Mouse (Mus musculus): Measurements from ENCODE around the gene Smc5. TPM values are rescaled to one million over a fixed set of nuclear protein-coding genes. Genes with fewer than 3 reads are reported as not detected.

The Smc5 gene
- total RNA-seq (2021), result 10 to 100 TPM; 24.5 to 33.9 TPM

GRCm38 (mm10) chr19:23273355-23274053, at the start of gene Smc5:
TSS of gene Smc5 (minus strand) at chr19:23273897.
- DNase-seq (ENCODE audit: extremely low spot score in 1 of 2, low spot score in 1 of 2), result peak; percentile 86 to 87

- DNase-seq (ENCODE audit: extremely low spot score in 1 of 2, low spot score in 1 of 2), result no peak
Observed at GRCm38 (mm10) chr19:23323107-23323506, 49.4 kb upstream of the Smc5 start.

GRCm38 (mm10) chr19:23317989-23318358, 44.3 kb upstream of the Smc5 start:
- DNase-seq (ENCODE audit: extremely low spot score in 1 of 2, low spot score in 1 of 2), result no peak

- no peak for DNase-seq (ENCODE audit: extremely low spot score in 1 of 2, low spot score in 1 of 2)
Observed at GRCm38 (mm10) chr19:23317295-23317988, 43.7 kb upstream of the Smc5 start.

DNA sequence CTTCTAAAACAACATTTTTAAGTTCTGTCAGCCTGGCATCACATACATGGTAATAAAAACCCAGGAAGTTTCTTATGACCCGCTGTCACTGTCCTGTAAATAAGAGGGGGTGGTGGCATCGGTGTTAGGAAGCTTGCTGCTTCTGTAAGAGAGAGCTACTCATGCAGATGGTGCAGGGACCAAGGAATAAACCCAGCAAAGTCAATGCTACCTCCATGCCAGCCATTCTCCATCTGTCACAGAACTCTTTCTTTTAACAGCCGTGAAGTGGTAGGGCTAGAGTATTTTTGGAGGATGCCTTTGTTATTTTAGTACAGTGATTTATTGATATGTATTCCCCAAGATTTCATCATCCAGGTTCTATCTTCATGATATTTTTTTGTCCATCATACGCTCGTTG, 43.2 kb upstream of the Smc5 start:
- no peak for DNase-seq (ENCODE audit: extremely low spot score in 1 of 2, low spot score in 1 of 2)

- no peak for DNase-seq (ENCODE audit: extremely low spot score in 1 of 2, low spot score in 1 of 2)
Observed at GRCm38 (mm10) chr19:23309979-23310378, 36.3 kb upstream of the Smc5 start.

DNA sequence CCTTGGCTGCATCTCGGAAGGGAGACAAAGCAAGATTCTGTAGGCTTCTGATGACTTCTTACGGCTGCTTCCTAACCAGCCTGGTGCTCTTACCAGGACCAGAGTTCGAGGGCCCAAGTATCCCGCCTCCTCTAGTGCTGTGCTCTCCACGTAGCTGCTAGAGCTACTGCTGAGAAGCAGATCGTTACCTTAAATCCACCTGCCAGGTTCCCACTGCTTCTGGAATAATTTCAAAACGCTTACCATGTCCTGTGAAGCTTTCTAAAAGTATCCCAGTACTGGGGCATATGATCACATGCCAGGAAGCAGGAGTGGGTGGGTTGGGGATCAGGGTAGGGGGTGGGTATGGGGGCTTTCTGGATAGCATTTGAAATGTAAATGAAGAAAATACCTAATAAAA, 33.0 kb upstream of the Smc5 start:
- no peak for DNase-seq (ENCODE audit: extremely low spot score in 1 of 2, low spot score in 1 of 2)

GRCm38 (mm10) chr19:23299987-23300386, 26.3 kb upstream of the Smc5 start:
- DNase-seq (ENCODE audit: extremely low spot score in 1 of 2, low spot score in 1 of 2), result no peak

- no peak for DNase-seq (ENCODE audit: extremely low spot score in 1 of 2, low spot score in 1 of 2)
Observed at GRCm38 (mm10) chr19:23298917-23299316, 25.2 kb upstream of the Smc5 start.

DNA sequence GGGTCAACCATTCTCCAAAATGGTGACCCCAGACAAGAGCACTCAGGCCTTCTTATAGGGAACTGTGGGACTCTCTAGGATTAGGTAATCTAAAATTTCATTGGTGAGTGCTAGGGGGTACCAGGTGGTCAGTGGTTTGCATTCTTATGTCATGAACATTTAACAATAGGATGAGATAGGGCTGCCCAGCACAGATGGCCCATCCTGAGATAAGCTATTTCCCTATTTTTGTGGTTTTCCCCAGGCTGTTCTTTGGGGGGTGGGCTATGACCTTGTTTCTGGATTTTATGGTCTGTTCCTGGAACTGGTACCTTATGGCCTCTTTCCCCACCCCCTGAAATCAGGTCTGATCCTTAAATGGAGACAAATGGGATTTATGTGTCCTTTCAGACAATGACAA, 23.5 kb upstream of the Smc5 start:
- DNase-seq (ENCODE audit: extremely low spot score in 1 of 2, low spot score in 1 of 2), result no peak

DNA sequence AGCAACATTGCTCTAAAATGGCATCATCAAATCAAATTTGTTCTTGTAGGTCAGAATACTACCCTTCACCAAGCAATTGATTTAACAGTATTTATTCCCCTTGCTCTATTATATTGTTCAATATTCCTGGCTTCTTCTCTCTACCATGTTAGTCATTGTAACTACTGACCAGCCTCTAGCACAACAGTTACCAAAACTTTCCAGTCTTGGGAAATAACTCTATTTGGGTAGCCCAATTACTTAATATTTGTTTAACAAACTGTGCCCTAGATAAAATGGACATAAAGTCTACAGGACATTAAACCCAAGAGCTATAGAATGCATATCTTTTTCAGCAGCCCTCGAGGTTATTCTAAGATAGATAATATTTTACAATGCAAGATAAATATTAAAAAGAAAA, 15.6 kb upstream of the Smc5 start:
- DNase-seq (ENCODE audit: extremely low spot score in 1 of 2, low spot score in 1 of 2), result no peak

GRCm38 (mm10) chr19:23281911-23282660, 8.4 kb upstream of the Smc5 start:
- no peak for DNase-seq (ENCODE audit: extremely low spot score in 1 of 2, low spot score in 1 of 2)

GRCm38 (mm10) chr19:23274054-23274724, 492 bp upstream of the Smc5 start:
- no peak for DNase-seq (ENCODE audit: extremely low spot score in 1 of 2, low spot score in 1 of 2)

GRCm38 (mm10) chr19:23256771-23257170, 16.9 kb downstream of the Smc5 start:
- no peak for DNase-seq (ENCODE audit: extremely low spot score in 1 of 2, low spot score in 1 of 2)

GRCm38 (mm10) chr19:23246473-23246872, 27.2 kb downstream of the Smc5 start:
- DNase-seq (ENCODE audit: extremely low spot score in 1 of 2, low spot score in 1 of 2), result no peak

GRCm38 (mm10) chr19:23225065-23225464, 48.6 kb downstream of the Smc5 start:
- DNase-seq (ENCODE audit: extremely low spot score in 1 of 2, low spot score in 1 of 2), result peak in 1 of 2 experiments; percentile 27

DNA sequence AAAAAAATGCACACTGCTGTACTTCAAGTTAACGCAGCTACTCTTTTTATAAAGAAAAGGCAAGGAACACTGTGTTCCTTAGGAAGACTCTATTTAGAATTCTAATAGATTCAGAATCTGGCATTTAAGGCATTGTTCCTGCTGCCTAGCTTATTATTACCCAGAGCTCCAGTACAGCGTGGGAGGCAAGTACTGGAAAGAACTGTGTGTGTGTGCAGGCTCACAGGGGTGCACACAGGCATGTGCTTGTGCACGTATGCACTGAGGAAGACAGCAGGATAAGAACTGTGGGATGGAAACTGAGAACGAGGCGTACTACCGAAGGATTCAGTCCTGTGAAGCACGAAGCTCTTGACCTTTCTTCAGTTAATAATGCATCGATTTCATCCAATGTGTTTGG, 59.4 kb downstream of the Smc5 start:
- no peak for DNase-seq (ENCODE audit: extremely low spot score in 1 of 2, low spot score in 1 of 2)

DNA sequence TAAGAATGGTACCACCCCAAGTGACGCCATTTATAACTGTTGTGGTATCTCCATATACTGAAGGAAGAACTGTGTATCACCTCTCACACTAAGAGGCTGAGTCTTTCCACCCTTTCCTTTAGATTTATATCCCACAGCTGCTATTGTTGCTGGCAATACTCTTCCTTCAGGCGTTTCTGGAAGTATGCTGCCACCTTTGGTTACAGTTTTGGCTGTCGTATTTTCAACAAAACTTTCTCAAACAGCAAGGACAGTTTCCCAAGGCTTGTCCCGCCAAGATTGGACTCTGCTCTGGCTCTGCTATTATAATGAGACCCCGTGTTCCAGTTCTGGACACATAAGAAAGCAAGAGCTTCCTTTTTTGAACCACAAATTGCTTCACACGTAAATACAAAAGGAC, 62.4 kb downstream of the Smc5 start:
- DNase-seq (ENCODE audit: extremely low spot score in 1 of 2, low spot score in 1 of 2), result no peak

DNA sequence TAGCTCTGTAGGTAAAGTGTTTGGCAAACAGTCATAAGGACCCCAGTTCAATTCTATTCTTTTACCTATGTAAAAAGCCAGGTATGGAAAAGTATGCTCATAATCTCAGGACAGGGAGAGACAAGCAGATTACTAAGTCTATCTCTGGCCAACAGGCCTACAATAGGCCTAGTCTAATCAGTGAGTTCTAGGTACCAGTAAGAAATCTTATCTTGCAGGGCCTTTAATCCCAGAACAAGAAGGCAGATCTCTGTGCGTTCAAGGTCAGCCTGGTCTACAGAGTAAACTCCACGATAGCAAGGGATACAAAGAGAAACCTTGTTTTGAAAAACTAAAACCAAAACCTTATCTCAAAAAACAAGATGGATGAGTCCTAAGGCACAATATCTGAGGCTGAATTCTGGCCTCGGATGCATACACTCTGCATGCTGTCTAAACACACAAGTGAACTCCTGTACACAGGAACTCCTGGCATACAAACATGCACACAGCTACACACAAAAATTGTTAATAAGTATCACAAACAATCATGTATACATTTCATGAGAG, 70.1 kb downstream of the Smc5 start:
- no peak for DNase-seq (ENCODE audit: extremely low spot score in 1 of 2, low spot score in 1 of 2)

DNA sequence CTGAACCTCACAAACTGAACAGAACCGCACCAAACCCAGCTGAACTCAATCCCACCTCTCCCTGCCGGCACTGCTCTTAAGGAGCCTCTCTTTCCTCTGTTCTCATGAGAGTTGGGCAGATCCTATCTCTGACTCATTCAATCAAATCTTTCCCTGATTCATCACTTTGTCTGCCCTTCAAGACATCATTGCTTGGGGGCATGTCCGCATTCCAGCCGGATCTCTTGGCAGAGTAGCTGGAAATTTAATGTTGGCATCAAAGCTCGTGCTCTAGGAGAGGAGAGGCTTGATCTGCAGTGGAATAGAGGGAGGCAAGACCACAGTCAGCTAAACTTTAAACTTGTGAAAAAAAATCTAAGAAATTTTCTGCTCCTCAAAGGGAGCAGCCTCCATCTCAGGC, 71.6 kb downstream of the Smc5 start:
- DNase-seq (ENCODE audit: extremely low spot score in 1 of 2, low spot score in 1 of 2), result no peak

DNA sequence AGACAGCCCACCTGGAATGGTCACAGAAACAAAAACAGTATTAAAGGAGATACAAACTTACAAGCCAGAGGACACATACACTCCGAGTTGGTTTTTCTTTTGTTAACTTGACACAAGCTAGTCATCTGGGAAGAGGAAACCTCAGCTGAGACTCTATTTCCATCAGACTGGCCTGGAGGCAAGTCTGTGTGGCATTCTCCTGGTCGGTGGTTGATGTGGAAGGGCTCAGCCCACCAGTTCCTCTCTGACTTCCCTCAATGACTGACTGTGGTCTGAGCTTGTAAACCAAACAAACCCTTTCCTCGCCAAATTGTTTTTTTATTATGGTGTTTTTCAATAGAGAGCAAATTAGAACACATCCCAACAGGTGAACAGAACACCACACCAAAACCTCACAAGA, 80.6 kb downstream of the Smc5 start:
- DNase-seq (ENCODE audit: extremely low spot score in 1 of 2, low spot score in 1 of 2), result no peak

All from layer of hippocampus, postnatal 25 days (tissue).